Mouse (Mus musculus): Measurements from ENCODE around the gene Aak1.

DNA sequence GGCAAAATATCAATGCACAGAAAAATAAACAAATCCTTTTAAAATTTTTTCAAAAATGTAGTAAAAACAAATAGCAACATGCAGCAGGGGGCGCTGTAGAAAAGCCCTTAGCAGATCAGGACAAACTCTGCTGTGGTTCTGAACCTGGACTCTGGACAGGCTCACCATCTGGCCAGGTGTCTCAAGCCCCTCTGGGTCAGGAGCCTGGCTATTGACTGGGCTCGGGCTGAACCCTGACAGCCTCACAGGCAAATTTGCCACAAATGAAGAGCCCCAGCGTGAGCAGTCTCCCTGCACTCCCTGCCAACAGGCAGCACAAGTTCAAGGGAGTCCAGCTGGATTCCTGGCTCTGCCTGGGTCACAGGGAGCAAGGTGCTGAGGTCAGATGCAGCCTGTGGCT lies 36.0 kb upstream of the Aak1 start:
- TF ChIP-seq CTCF (IDR thresholded peaks at IDR 0.05; ENCODE audit: low read depth, low read length) (peak; percentile 39; the same call in 1 of the 2 replicates), POLR2A (IDR thresholded peaks at IDR 0.05; ENCODE audit: borderline replicate concordance, low read depth, low read length) (no peak)

All from bone marrow macrophage, adult 2 months (primary cell).